Mouse (Mus musculus) G1E (cell line): ENCODE data around the gene Lrrc2.

ENCODE experiments used
- CTCF ChIP-seq: IDR thresholded peaks from 2 replicates; pipeline ENCODE4 v1.5.1; 2012; ENCODE audit warnings: low read depth, low read length, inconsistent platforms, mixed read lengths
- GATA1 ChIP-seq: IDR thresholded peaks from 2 replicates; pipeline ENCODE4 v1.6.1; 2012; ENCODE audit warnings: borderline replicate concordance, low read length, inconsistent platforms, mixed read lengths
- GATA2 ChIP-seq: IDR thresholded peaks from 2 replicates; pipeline ENCODE4 v1.6.1; 2012; ENCODE audit warnings: low read depth, low read length, inconsistent platforms, borderline replicate concordance
- POLR2AphosphoS5 ChIP-seq: IDR thresholded peaks from 2 replicates; pipeline ENCODE4 v1.6.1; 2012; ENCODE audit warnings: low read depth, low read length, inconsistent platforms; ENCODE audit not compliant: insufficient replicate concordance

DNA sequence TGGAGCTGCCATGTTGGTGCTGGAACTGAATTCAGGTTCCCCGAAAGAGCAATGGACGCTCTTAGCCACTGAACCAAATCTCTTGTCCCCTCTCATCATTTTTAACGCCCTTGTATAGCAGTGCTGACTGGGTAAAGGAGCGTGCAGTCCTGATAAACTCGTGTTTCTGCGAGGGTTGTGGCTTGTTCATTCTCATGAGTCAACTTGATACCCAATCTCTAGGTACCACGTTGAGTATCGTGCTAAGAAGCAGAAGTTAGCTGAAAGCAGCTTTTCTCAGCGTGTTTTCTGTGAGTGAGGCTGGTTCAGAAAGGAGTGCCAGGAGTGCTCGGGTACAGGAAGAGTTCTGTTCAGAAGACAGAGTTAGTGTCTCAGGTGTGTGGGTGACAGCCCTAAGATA is 75.4 kb downstream of the Lrrc2 start:
- no peak for TF ChIP-seq CTCF
- no peak for TF ChIP-seq GATA1
- TF ChIP-seq GATA2, result no peak
- no peak for TF ChIP-seq POLR2AphosphoS5
